Mouse (Mus musculus): ENCODE data around the gene Ppp2r5d. TPM values are rescaled to one million over a fixed set of nuclear protein-coding genes. Genes with fewer than 3 reads are reported as not detected.

Gene Ppp2r5d
- polyA plus RNA-seq, 1 experiment from 2014 or later = 111 TPM

DNA sequence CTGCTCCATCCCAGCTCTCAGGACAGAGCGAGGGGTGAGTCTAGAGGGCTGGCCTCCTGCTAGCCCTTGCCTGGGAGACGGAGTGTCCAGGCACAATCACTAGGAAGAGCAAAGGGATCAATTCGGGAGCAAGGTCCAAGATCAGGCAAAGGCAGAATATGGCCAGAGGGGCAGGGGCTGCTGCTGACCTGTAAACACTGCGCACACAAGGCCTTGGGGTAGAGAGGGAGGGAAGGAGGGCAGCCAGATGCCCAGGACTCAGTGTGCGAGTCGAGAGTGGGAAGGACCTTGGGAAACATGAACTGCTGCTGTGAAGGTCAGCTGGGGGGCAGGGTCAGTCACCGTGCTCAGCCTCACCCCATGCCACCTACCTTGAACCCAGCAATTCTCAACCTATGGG, 30.4 kb upstream of the Ppp2r5d start:
- Histone ChIP-seq H3K36me3 (peaks cover 31% of the 10 kb centered on the region), H3K4me2 (replicated peaks) (no peak overlapping the region)
- WGBS = 85% methylated on average over 7 of the region's 7 CpGs

DNA sequence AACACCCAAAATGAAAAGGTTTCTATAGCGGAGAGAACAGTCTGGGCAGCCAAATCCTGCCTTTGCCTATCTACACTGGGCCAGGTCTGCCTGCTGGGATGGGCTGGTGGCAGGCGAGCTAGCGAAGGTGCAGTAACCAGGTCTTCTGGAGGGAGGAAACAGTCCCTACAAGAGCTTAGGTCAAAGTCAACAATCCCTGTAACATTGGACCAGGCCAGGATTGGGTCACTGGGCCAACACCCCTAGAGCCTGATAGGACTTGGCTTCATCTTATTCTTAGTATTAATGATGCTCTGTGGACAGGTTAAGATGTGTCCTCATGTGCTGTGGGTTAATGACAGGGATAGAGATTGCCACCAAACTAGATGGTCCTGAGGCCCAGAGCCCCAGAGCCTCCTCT, 29.1 kb upstream of the Ppp2r5d start:
- Histone ChIP-seq H3K4me2 (replicated peaks) (no peak overlapping the region), H3K9ac (no peak overlapping the region), H3K27me3 (peaks cover 12% of the 10 kb centered on the region), H3K4me1 (no peaks in the 10 kb centered on the region), H3K27ac (no peak overlapping the region), H3K4me3 (no peak overlapping the region), H3K9me3 (no peaks in the 10 kb centered on the region), H3K36me3 (peaks cover 31% of the 10 kb centered on the region)
- no peak for ATAC-seq (ENCODE audit: insufficient number of reproducible peaks, insufficient read depth, low FRiP score, low TSS enrichment)
- 90% methylated on average over 3 of the region's 3 CpGs for WGBS

More for the DNA sequence above, 30.4 kb upstream of the Ppp2r5d start:
- no peak overlapping the region for H3K4me3 ChIP-seq
- H3K4me1 ChIP-seq = no peaks in the 10 kb centered on the region
- no peak for ATAC-seq (ENCODE audit: insufficient number of reproducible peaks, insufficient read depth, low FRiP score, low TSS enrichment)
- no peaks in the 10 kb centered on the region for H3K27me3 ChIP-seq
- H3K27ac ChIP-seq = no peak overlapping the region
- H3K9me3 ChIP-seq = no peaks in the 10 kb centered on the region
- H3K9ac ChIP-seq = no peak overlapping the region

DNA sequence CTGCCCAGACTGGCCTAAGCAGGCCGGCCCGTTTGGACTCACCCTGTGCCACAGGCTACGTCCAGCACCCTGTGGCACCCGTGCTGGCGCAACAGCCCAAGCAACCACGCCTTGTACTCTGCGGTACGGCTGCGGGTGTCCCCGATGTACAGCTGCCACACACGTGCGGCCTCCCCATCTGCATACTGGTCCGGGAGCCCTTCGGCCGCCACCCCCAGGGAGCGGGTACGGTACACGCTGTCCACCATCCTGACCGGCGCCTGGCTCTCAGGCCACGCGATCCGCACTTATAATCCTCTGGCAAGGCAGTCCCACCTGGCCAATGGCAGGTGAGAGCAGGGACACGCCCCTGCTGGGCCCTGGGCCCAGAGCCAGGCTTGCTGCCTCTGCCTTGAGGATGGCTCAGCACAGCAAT, 24.0 kb upstream of the Ppp2r5d start, which contains the start of gene Gnmt:
Gene Gnmt, minus strand, starts transcription at position 265 of the 415 bp plus-strand sequence.
- H3K4me3 ChIP-seq = peak within 1 kb of the TSS; percentile 11; the same call in 1 of the 2 replicates

DNA sequence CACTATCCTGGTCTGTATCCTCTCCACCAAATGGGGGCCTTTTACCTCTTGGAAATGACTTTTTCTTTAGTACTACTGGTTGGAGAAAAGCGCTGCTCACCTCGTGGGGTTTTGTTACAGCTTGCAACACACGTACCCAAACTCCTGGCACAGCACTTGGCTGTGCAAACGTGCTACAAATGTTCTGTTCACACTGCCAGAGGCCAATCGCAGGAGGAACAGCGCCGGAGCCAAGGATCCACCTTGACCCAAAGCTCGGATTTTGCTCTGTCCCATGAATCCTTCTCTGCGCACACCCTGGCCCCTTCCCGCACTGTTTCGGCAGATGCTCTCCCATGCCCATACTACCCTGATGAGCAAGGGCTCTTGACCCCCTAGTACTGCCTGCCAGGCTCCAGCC, 23.6 kb upstream of the Ppp2r5d start:
- WGBS = 42% methylated on average over 11 of the region's 11 CpGs
- no peak for ATAC-seq (ENCODE audit: insufficient number of reproducible peaks, insufficient read depth, low FRiP score, low TSS enrichment)
- no peak overlapping the region for H3K27ac ChIP-seq

More for the DNA sequence above, 24.0 kb upstream of the Ppp2r5d start, which contains the start of gene Gnmt:
- Histone ChIP-seq H3K36me3 (peaks cover 12% of the 10 kb centered on the region), H3K9me3 (no peaks in the 10 kb centered on the region), H3K4me1 (0 out of 2 replicates have a peak, but pooled peaks cover 3% of the 10 kb centered on the region), H3K27ac (no peak within 1 kb of the TSS), H3K9ac (no peak within 1 kb of the TSS), H3K4me2 (replicated peaks) (peak within 1 kb of the TSS; percentile 29), H3K27me3 (peaks cover 25% of the 10 kb centered on the region)
- ATAC-seq (ENCODE audit: insufficient number of reproducible peaks, insufficient read depth, low FRiP score, low TSS enrichment) = no peak
- 17% methylated on average over 24 of the region's 24 CpGs for WGBS

DNA sequence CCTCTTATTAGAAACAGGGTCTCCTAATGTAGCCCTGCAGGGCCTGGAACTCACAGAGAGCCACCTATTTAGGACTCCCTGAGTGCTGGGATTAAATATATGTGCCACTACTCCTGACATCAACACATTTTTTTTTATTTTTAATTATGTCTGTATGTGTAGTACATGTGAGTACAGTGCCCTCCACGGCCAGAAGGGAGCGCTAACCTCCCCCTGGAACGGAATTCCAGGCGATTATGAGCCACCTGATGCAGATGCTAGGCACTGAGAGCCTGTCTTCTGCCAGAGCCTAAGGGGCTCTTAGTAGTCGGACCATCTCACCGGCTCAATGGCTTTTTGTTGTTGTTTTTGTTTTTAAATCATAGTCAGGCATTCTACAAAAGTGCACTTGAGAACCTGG, 23.1 kb upstream of the Ppp2r5d start:
- WGBS = 40% methylated on average over 6 of the region's 6 CpGs
- H3K27me3 ChIP-seq = peaks cover 25% of the 10 kb centered on the region
- no peak overlapping the region for H3K4me2 ChIP-seq (replicated peaks)
- peaks cover 21% of the 10 kb centered on the region for H3K36me3 ChIP-seq
- no peak for ATAC-seq (ENCODE audit: insufficient number of reproducible peaks, insufficient read depth, low FRiP score, low TSS enrichment)
- no peak overlapping the region for H3K4me3 ChIP-seq
- H3K27ac ChIP-seq = no peak overlapping the region
- no peaks in the 10 kb centered on the region for H3K9me3 ChIP-seq
- H3K9ac ChIP-seq = no peak overlapping the region
- 0 out of 2 replicates have a peak, but pooled peaks cover 3% of the 10 kb centered on the region for H3K4me1 ChIP-seq

More for the DNA sequence above, 23.6 kb upstream of the Ppp2r5d start:
- H3K9ac ChIP-seq = no peak overlapping the region
- peak overlapping the region; percentile 29 for H3K4me2 ChIP-seq (replicated peaks)
- H3K27me3 ChIP-seq = peaks cover 25% of the 10 kb centered on the region
- peaks cover 17% of the 10 kb centered on the region for H3K36me3 ChIP-seq
- H3K4me3 ChIP-seq = no peak overlapping the region
- no peaks in the 10 kb centered on the region for H3K9me3 ChIP-seq
- H3K4me1 ChIP-seq = 0 out of 2 replicates have a peak, but pooled peaks cover 3% of the 10 kb centered on the region

DNA sequence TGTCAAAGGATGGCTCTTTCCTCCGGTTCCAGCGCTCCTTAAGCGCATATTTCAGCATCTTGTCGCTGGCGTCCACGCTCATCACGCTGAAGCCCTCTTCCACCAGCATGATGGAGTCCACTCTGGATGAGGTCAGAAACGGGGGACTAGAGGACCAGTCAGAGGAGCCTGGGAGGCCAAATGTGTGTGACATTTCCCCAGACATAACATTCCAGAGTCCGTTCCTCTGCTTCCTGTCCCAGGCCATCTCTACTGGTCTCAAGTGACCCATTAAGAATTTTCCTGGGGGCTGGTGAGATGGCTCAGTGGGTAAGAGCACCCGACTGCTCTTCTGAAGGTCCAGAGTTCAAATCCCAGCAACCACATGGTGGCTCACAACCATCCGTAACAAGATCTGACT, 22.4 kb upstream of the Ppp2r5d start:
- H3K4me1 ChIP-seq = 0 out of 2 replicates have a peak, but pooled peaks cover 3% of the 10 kb centered on the region
- H3K36me3 ChIP-seq = peaks cover 27% of the 10 kb centered on the region
- H3K4me3 ChIP-seq = no peak overlapping the region
- no peak for ATAC-seq (ENCODE audit: insufficient number of reproducible peaks, insufficient read depth, low FRiP score, low TSS enrichment)
- no peak overlapping the region for H3K4me2 ChIP-seq (replicated peaks)
- H3K27ac ChIP-seq = no peak overlapping the region
- H3K27me3 ChIP-seq = peaks cover 25% of the 10 kb centered on the region
- no peak overlapping the region for H3K9ac ChIP-seq
- WGBS = 87% methylated on average over 11 of the region's 11 CpGs
- no peaks in the 10 kb centered on the region for H3K9me3 ChIP-seq

DNA sequence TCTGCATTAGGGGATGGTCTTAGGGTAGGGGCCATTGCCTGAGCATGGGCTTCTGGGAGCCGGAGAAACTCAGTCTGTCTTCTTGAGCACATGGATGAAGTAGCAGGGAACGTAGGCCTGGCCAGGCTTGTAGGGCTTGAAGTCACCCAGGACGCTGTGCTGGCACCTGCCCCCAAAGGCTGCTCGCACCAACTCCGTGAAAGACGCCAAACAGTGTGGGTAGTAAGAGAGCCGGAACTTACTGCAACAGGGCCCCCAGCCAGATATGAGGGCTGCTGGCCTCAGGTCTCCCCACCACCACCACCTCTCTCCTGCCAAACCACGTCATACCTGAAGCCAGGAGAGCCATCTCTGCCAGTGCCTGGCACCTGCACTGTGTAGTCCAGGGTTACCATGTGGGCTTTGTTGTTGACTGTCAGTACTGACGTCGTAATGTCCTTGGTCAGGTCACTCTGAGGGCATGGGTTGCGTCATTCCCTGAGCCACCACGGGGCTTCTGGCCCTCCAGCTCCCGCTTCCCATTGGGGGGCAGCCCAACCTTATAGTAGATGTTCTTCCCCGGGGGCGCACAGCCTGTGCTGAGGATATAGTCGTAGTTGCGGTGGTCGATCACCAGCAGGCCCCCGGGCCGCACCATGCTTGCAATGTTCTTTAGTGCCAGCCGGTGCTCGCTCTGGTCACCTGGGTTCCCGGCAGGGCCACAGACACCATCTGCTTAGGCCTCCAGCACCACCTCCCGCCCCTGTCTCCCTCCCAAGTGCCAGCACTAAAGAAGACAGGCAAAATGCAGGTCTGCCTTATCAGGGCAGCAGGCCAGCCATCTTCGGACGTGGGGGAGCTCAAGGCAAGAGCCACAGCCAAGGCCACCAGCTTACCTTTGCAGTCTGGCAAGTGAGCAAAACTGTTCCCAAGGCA, 21.1 kb upstream of the Ppp2r5d start:
- H3K9ac ChIP-seq = no peak overlapping the region
- no peak overlapping the region for H3K4me3 ChIP-seq
- no peak overlapping the region for H3K27ac ChIP-seq
- H3K27me3 ChIP-seq = peaks cover 25% of the 10 kb centered on the region
- H3K4me1 ChIP-seq = 0 out of 2 replicates have a peak, but pooled peaks cover 3% of the 10 kb centered on the region
- H3K4me2 ChIP-seq (replicated peaks) = no peak overlapping the region
- 92% methylated on average over 26 of the region's 26 CpGs for WGBS
- H3K9me3 ChIP-seq = no peaks in the 10 kb centered on the region
- ATAC-seq (ENCODE audit: insufficient number of reproducible peaks, insufficient read depth, low FRiP score, low TSS enrichment) = no peak
- H3K36me3 ChIP-seq = peaks cover 39% of the 10 kb centered on the region

DNA sequence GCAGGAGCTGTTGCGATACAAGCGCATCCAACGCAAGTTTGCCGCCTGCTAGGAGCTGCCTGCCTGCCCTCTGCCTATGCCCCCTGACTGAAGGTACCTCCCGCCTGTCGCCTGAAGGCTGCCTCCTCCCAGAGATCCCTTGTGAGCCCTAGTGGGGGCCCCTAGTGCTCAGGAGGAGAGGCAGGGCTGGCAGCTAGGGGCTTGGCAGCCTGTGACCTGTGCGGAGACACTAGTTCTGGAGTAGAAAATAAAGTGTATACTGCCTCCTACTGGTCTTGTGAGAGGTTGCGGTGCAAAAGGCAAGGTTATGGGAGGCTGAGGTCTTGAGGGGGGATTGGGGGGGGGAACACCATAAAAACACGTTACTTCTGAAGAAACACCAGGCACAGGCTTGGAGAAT, 20.4 kb upstream of the Ppp2r5d start:
- H3K27ac ChIP-seq = no peak overlapping the region
- H3K9ac ChIP-seq = peak overlapping the region; percentile 24; the same call in 1 of the 2 replicates
- peaks cover 25% of the 10 kb centered on the region for H3K27me3 ChIP-seq
- WGBS = 55% methylated on average over 9 of the region's 9 CpGs
- H3K4me3 ChIP-seq = no peak overlapping the region
- H3K4me1 ChIP-seq = 0 out of 2 replicates have a peak, but pooled peaks cover 3% of the 10 kb centered on the region
- peaks cover 45% of the 10 kb centered on the region for H3K36me3 ChIP-seq
- H3K4me2 ChIP-seq (replicated peaks) = no peak overlapping the region
- no peak for ATAC-seq (ENCODE audit: insufficient number of reproducible peaks, insufficient read depth, low FRiP score, low TSS enrichment)
- no peaks in the 10 kb centered on the region for H3K9me3 ChIP-seq

DNA sequence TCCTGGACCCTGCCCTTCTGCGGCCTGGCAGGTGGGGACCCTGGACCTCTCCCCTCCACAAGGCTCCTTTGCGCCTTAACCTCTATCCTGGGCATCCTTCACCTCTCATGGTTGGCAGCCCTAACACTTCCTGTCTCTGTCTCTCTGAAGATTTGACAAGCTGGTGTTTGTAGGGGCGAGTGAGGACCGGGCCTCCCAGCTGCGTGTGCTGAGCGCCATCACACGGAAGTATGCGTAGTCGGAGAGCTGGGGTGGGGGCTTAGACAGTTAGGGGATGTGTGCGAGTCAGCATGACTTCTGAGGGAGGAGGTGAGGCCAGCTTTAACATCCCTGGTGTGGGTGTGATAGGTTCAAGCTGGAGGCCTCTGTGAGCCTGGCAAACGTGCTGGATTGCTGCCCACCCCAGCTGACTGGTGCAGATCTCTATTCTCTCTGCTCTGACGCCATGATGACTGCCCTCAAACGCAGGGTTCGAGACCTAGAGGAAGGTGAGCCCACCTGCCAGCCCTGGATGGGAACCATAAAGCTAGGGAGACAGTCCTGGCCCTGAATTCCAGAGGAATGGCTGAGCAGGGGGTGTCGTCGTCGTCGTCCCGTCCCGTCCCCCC, 19.7 kb upstream of the Ppp2r5d start:
- H3K4me1 ChIP-seq = 0 out of 2 replicates have a peak, but pooled peaks cover 3% of the 10 kb centered on the region
- peaks cover 47% of the 10 kb centered on the region for H3K36me3 ChIP-seq
- no peak for ATAC-seq (ENCODE audit: insufficient number of reproducible peaks, insufficient read depth, low FRiP score, low TSS enrichment)
- H3K27ac ChIP-seq = no peak overlapping the region
- H3K9me3 ChIP-seq = no peaks in the 10 kb centered on the region
- no peak overlapping the region for H3K9ac ChIP-seq
- H3K27me3 ChIP-seq = peaks cover 19% of the 10 kb centered on the region
- no peak overlapping the region for H3K4me2 ChIP-seq (replicated peaks)
- WGBS = 85% methylated on average over 14 of the region's 20 CpGs
- H3K4me3 ChIP-seq = no peak overlapping the region

DNA sequence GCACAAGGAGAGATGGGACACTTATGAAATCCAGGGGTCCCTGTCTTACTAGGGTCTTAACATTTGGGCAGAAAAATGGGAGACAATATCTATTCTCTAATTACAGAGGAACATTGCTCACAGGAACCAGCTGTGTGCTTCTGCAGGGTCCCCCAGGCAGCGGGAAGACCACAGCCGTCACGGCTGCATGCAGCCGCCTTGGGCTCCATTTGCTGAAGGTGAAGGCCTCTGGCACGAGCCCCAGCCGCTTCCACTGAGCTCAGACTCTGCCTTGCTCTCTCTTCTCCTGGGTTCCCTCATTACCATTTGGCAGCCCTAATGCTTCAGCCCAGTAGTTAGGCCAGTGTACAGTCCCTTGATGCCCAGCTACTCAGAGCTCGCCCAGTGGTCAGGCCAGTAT, 16.2 kb upstream of the Ppp2r5d start:
- Histone ChIP-seq H3K4me1 (no peaks in the 10 kb centered on the region), H3K27me3 (no peaks in the 10 kb centered on the region), H3K4me3 (no peak overlapping the region), H3K9ac (no peak overlapping the region), H3K9me3 (no peaks in the 10 kb centered on the region), H3K36me3 (peaks cover 58% of the 10 kb centered on the region), H3K27ac (no peak overlapping the region), H3K4me2 (replicated peaks) (no peak overlapping the region)
- 86% methylated on average over 7 of the region's 7 CpGs for WGBS
- no peak for ATAC-seq (ENCODE audit: insufficient number of reproducible peaks, insufficient read depth, low FRiP score, low TSS enrichment)

DNA sequence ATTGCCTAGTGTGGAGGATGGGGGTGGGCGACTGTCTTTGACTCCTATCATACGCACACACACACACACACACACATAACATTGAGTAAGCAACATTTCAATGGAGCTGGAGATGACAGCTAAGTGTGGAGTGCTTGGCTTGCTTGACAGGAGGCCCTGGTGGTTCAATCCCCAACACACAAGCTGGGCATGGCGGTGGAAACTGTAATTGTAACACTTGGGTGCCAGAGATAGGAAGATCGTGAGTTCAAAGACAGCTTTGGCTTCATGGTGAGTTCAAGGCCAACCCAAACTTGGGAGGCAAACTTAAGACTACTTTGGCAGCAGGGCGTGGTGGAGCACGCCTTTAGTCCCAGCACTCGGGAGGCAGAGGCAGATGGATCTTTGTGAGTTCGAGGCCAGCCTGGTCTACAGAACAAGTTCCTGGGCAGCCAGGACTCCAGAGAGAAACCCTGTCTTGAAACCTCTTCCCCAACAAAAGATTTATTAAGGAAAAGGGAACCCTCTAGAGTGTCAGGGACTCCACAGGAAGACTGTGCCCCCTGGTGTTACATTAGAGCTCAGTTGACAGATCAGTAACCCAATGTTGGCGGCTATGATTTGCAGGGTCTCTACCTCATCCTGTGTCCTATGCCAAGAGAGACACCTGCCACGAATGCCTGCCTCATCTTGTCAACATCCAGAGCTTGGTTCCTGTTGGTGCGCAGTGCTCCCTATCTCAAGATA, 10.0 kb upstream of the Ppp2r5d start:
- H3K27me3 ChIP-seq = no peaks in the 10 kb centered on the region
- H3K4me1 ChIP-seq = peaks cover 19% of the 10 kb centered on the region
- H3K36me3 ChIP-seq = peaks cover 36% of the 10 kb centered on the region
- no peaks in the 10 kb centered on the region for H3K9me3 ChIP-seq
- H3K27ac ChIP-seq = no peak overlapping the region
- no peak overlapping the region for H3K4me3 ChIP-seq
- WGBS = 94% methylated on average over 11 of the region's 11 CpGs
- no peak for ATAC-seq (ENCODE audit: insufficient number of reproducible peaks, insufficient read depth, low FRiP score, low TSS enrichment)
- H3K9ac ChIP-seq = no peak overlapping the region
- H3K4me2 ChIP-seq (replicated peaks) = no peak overlapping the region

Measured in embryonic facial prominence, embryonic 12.5 days (tissue).